Comparison of ENCODE assay signal across 9 mouse cellular contexts in genomic region chr8:45816765-45817426, GRCm38 (mm10).
DNase-seq lines count a peak whose midpoint lies in the region; ATAC-seq and TF ChIP-seq lines count a peak whose summit lies in the region.
"Had no signal": no experiment of that assay in that cellular context is flagged by ENCODE, and none has a peak within 500 bp of the region (broad histone marks: within the 10 kb centered on the region; RNA-seq: fewer than 3 reads in every experiment).

No protein-coding gene starts in this region.

- H3K4me1 ChIP-seq in kidney, adult 2 months (ENCODE audit: control insufficient read depth, insufficient read depth, low read length): no peaks in the 10 kb centered on the region
- no peaks in the 10 kb centered on the region for H3K4me1 ChIP-seq in kidney, embryonic 15.5 days
- peaks cover 0 to 3% of the 10 kb centered on the region in 2 experiments; a peak in 1 of 4 replicates for H3K4me1 ChIP-seq in ES-E14 (ENCODE audit: control insufficient read depth in 2 of 2, insufficient read depth in 2 of 2, low read length in 2 of 2, poor library complexity in 1 of 2)
- H3K4me1 ChIP-seq in midbrain, embryonic 14.5 days (ENCODE audit: control insufficient read depth, insufficient read depth, low read length): no peaks in the 10 kb centered on the region
- H3K4me1 ChIP-seq: liver, embryonic 13.5 days had no signal

- peak; percentile 57 for DNase-seq in kidney, adult 2 months
- peak; percentile 47 for DNase-seq in ES-E14 (ENCODE audit: low read depth, low spot score)
- peak; percentile 32 for DNase-seq in cerebellum, adult 8-10 months
- peak; percentile 43 to 69 for DNase-seq in frontal cortex, postnatal 36 days (ENCODE audit: low spot score in 2 of 2)
- peak; percentile 27 to 72 for DNase-seq in layer of hippocampus, postnatal 25 days (ENCODE audit: extremely low spot score in 1 of 2, low spot score in 1 of 2)
- DNase-seq in midbrain, embryonic 14.5 days: peak; percentile 86
- peak; percentile 41 for DNase-seq in thymus, postnatal 14 days
- DNase-seq: liver, embryonic 13.5 days had no signal

- H3K4me3 ChIP-seq in kidney, adult 2 months (ENCODE audit: insufficient read depth, low read depth, low read length): no peak overlapping the region
- H3K4me3 ChIP-seq in kidney, embryonic 15.5 days (replicated peaks): no peak overlapping the region
- no peak overlapping the region for H3K4me3 ChIP-seq in ES-E14 (ENCODE audit: insufficient read depth in 1 of 2, low read depth in 1 of 2, low read length in 2 of 2, poor library complexity in 1 of 2, severe bottlenecking in 1 of 2)
- no peak overlapping the region for H3K4me3 ChIP-seq in midbrain, embryonic 14.5 days (replicated peaks; ENCODE audit: low read depth, low read length)
- H3K4me3 ChIP-seq: liver, embryonic 13.5 days had no signal

- no peaks in the 10 kb centered on the region for H3K9me3 ChIP-seq in kidney, embryonic 15.5 days (replicated peaks)
- no peaks in the 10 kb centered on the region for H3K9me3 ChIP-seq in ES-E14 (ENCODE audit: control insufficient read depth, insufficient read depth, low read depth, low read length)
- no peaks in the 10 kb centered on the region for H3K9me3 ChIP-seq in midbrain, embryonic 14.5 days (ENCODE audit: control insufficient read depth, low read length)
- H3K9me3 ChIP-seq: liver, embryonic 13.5 days had no signal

- H3K4me2 ChIP-seq in kidney, embryonic 15.5 days: no peak overlapping the region
- H3K4me2 ChIP-seq in midbrain, embryonic 14.5 days (ENCODE audit: low read length): no peak overlapping the region
- H3K4me2 ChIP-seq: liver, embryonic 13.5 days had no signal

- peak; percentile 31 for TF ChIP-seq CTCF in kidney, adult 2 months (conservative IDR thresholded peaks at IDR 0.05; ENCODE audit: insufficient read depth, insufficient read length, low read depth, low read length)

- H3K9ac ChIP-seq in kidney, embryonic 15.5 days: no peak overlapping the region
- no peak overlapping the region for H3K9ac ChIP-seq in ES-E14 (ENCODE audit: insufficient read depth, low read depth, low read length, poor library complexity, severe bottlenecking)
- no peak overlapping the region for H3K9ac ChIP-seq in midbrain, embryonic 14.5 days (replicated peaks; ENCODE audit: low read length)
- H3K9ac ChIP-seq: liver, embryonic 13.5 days had no signal

- in situ Hi-C loops in ES-E14 (cut with MboI; ENCODE audit: low sequenced_read_pairs in 2 of 2, unreplicated experiment in 2 of 2): loop anchor here in 1 of 2 experiments (10.0 kb wide), 1 partner anchor 118 kb away; the partner anchor contains the start of gene Ccdc110

- no peak for ATAC-seq in kidney, embryonic 15.5 days (replicated peaks; ENCODE audit: low FRiP score)
- no peak for ATAC-seq in midbrain, embryonic 14.5 days (ENCODE audit: low FRiP score, low TSS enrichment)

- no peaks in the 10 kb centered on the region for H3K27me3 ChIP-seq in kidney, adult 2 months (replicated peaks; ENCODE audit: control insufficient read depth, insufficient read depth, low read length)
- no peaks in the 10 kb centered on the region for H3K27me3 ChIP-seq in kidney, embryonic 15.5 days
- no peaks in the 10 kb centered on the region for H3K27me3 ChIP-seq in midbrain, embryonic 14.5 days (ENCODE audit: control insufficient read depth, insufficient read depth, low read length)
- H3K27me3 ChIP-seq: liver, embryonic 13.5 days had no signal

- no peaks in the 10 kb centered on the region for H3K36me3 ChIP-seq in kidney, adult 2 months (ENCODE audit: control insufficient read depth, insufficient read depth, low read length)
- 0 out of 2 replicates have a peak, but pooled peaks cover 5% of the 10 kb centered on the region for H3K36me3 ChIP-seq in kidney, embryonic 15.5 days
- H3K36me3 ChIP-seq in ES-E14 (ENCODE audit: control insufficient read depth, insufficient read depth, low read length, poor library complexity, severe bottlenecking): no peaks in the 10 kb centered on the region
- H3K36me3 ChIP-seq in midbrain, embryonic 14.5 days (ENCODE audit: control insufficient read depth, insufficient read depth, low read length): peaks cover 48% of the 10 kb centered on the region
- H3K36me3 ChIP-seq: liver, embryonic 13.5 days had no signal

- WGBS in kidney, adult 2 months: 25% methylated on average over 7 of the region's 7 CpGs
- 32% methylated on average over 7 of the region's 7 CpGs for WGBS in kidney, embryonic 15.5 days
- 21% methylated on average over 7 of the region's 7 CpGs for WGBS in midbrain, embryonic 14.5 days

- no peak for TF ChIP-seq POLR2A in kidney, adult 2 months (IDR thresholded peaks at IDR 0.05; ENCODE audit: low read depth, low read length)

- H3K27ac ChIP-seq in kidney, adult 2 months (ENCODE audit: insufficient read depth, low read depth, low read length): no peak overlapping the region
- no peak overlapping the region for H3K27ac ChIP-seq in kidney, embryonic 15.5 days
- no peak overlapping the region for H3K27ac ChIP-seq in ES-E14 (ENCODE audit: insufficient read depth, low read depth, low read length, poor library complexity, severe bottlenecking)
- no peak overlapping the region for H3K27ac ChIP-seq in midbrain, embryonic 14.5 days (replicated peaks; ENCODE audit: low read depth, low read length)
- H3K27ac ChIP-seq: liver, embryonic 13.5 days had no signal

TF ChIP-seq in ES-E14, 5 proteins besides CTCF, POLR2A, EP300 and RAD21:
- TF ChIP-seq MAFK (IDR thresholded peaks at IDR 0.05; ENCODE audit: insufficient read depth, low read depth, low read length) (no peak), ZC3H11A (IDR thresholded peaks at IDR 0.05; ENCODE audit: borderline replicate concordance, low read depth, low read length) (peak; percentile 59; the same call in 1 of the 2 replicates)

Comparison
In these comparisons a context has a peak if more than half of its experiments do, and no peak if none do; other contexts are left out.
1. DNase-seq: peak in every context shown above with its lines; median percentile 86 in midbrain, embryonic 14.5 days; 57 in kidney, adult 2 months; 56 in frontal cortex, postnatal 36 days; 50 in layer of hippocampus, postnatal 25 days; 47 in ES-E14; 41 in thymus, postnatal 14 days; 32 in cerebellum, adult 8-10 months.